Mouse (Mus musculus): ENCODE measurements around the gene Fam160a1. TPM values are rescaled to one million over a fixed set of nuclear protein-coding genes. Genes with fewer than 3 reads are reported as not detected.

Fam160a1 gene
- under 1 TPM; 0.26 to 0.29 TPM for total RNA-seq (2023)

GRCm38 (mm10) chr3:85817191-85817590, at the start of gene Fam160a1:
Gene Fam160a1 (minus strand): TSS chr3:85817291.

Other genes starting within 250 kb of the Fam160a1 start
- gene Gatb, start 243.2 kb downstream of the Fam160a1 start, total RNA-seq (2023), result 1 to 10 TPM; 4.0 to 5.6 TPM
- gene Glt28d2, start 70.2 kb upstream of the Fam160a1 start, total RNA-seq (2023), result not detected
- not detected for gene Gm37240, start 70.2 kb upstream of the Fam160a1 start, total RNA-seq (2023)
- gene Sh3d19, start 153.8 kb upstream of the Fam160a1 start, total RNA-seq (2023), result 1 to 10 TPM in 1 of 2 experiments, under 1 TPM in 1; 1.00 to 1.5 TPM
- gene Prss48, start 185.2 kb upstream of the Fam160a1 start, total RNA-seq (2023), result not detected